Mouse (Mus musculus): Measurements from ENCODE around the gene Slc25a22.

DNA sequence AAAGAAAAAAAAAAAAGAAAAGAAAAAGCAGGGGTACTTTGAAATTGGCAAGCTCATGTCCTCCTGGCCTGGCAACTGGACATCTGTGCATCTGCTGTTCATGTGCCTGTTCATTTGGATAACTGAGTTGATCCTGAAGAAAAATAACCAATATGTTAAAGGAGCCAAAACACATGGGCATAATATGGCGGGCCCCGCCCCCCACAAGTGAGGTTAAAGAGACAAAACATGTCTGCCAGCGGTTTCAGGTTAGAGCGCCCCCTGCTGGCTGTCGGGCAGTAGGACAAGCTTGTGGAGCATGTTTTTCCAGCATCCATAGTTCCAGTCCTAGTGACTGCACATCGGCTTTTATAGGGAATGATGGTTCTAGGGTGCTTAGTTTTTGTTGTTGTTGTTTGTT is 42.9 kb downstream of the Slc25a22 start:
- TF ChIP-seq POLR2A (IDR thresholded peaks at IDR 0.05; ENCODE audit: low read depth, low read length) (no peak), MYC (IDR thresholded peaks at IDR 0.05; ENCODE audit: low read depth, low read length) (peak; percentile 56; the same call in 1 of the 2 replicates), CHD2 (IDR thresholded peaks at IDR 0.05; ENCODE audit: low read length) (no peak), CTCF (conservative IDR thresholded peaks at IDR 0.05 in 1 of 2, IDR thresholded peaks at IDR 0.05 in 1 of 2; ENCODE audit: low read depth in 2 of 2, low read length in 2 of 2) (peak; percentile 76 to 78), SMC3 (IDR thresholded peaks at IDR 0.05; ENCODE audit: low read depth, low read length) (peak; percentile 37), USF1 (IDR thresholded peaks at IDR 0.05; ENCODE audit: low read depth, low read length) (no peak), SIN3A (IDR thresholded peaks at IDR 0.05; ENCODE audit: low read length) (peak; percentile 66; the same call in 1 of the 2 replicates), ZMIZ1 (IDR thresholded peaks at IDR 0.05; ENCODE audit: low read depth, low read length) (no peak), TBP (conservative IDR thresholded peaks at IDR 0.05; ENCODE audit: low read depth, low read length) (no peak), MEF2A (IDR thresholded peaks at IDR 0.05; ENCODE audit: borderline replicate concordance, low read depth, low read length) (no peak), RAD21 (IDR thresholded peaks at IDR 0.05; ENCODE audit: low read depth, low read length) (peak; percentile 30)

Data from CH12.LX (cell line).